ENCODE assay signal across 9 mouse cellular contexts in the genomic region with DNA sequence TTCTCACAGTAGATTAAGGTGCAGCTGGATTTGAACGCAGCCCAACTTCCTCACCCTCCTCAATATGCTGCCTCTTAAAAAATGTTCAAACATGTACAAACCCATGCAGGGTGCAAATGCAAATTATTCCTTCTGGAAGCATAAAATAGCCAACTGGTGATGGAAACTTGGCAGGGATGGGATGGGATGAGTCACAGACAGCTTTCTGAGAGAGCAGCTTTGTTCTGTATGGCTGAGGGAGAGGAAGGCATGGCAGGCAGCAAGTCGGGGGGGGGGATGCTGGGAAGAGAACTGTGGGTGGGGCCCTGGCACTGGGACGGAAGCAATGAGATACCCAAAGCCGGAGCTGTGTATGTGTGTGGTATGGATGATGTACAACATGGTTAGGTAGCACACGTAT.
A peak's percentile ranks its signal among the peaks of the same experiment; 100 is the strongest.
DNase-seq lines count a peak whose midpoint lies in the region; ATAC-seq lines count a peak whose summit lies in the region.
"Had no signal": no experiment of that assay in that cellular context is flagged by ENCODE, and none has a peak within 500 bp of the region (broad histone marks: within the 10 kb centered on the region; RNA-seq: fewer than 3 reads in every experiment).

No protein-coding gene starts in this region.

- no peak overlapping the region for H3K4me2 ChIP-seq in hindbrain, embryonic 12.5 days (replicated peaks)
- H3K4me2 ChIP-seq: limb, embryonic 12.5 days had no signal

- ATAC-seq in frontal cortex, adult (ENCODE audit: low TSS enrichment), result peak; percentile 98
- no peak for ATAC-seq in erythroblast, adult 5-6 weeks (replicated peaks; ENCODE audit: low FRiP score, poor library complexity, severe bottlenecking)
- ATAC-seq in hindbrain, embryonic 12.5 days (ENCODE audit: low FRiP score), result no peak

- no peak overlapping the region for H3K4me3 ChIP-seq in hindbrain, embryonic 12.5 days
- H3K4me3 ChIP-seq: limb, embryonic 12.5 days had no signal

- DNase-seq in adrenal gland, adult (ENCODE audit: inconsistent age in 2 of 2, low spot score in 1 of 2), result peak; percentile 29 to 68
- DNase-seq in adrenal gland, postnatal 4 days (ENCODE audit: low spot score in 2 of 2), result no peak
- DNase-seq in adrenal gland, postnatal 10 days, result peak; percentile 43
- DNase-seq in layer of hippocampus, adult 9-11 months, result peak; percentile 94
- DNase-seq in right cerebral cortex, postnatal 25 days, result peak; percentile 75

- no peaks in the 10 kb centered on the region for H3K4me1 ChIP-seq in hindbrain, embryonic 12.5 days
- H3K4me1 ChIP-seq: limb, embryonic 12.5 days had no signal

- no peak overlapping the region; the same call in 1 of the 2 replicates for H3K27ac ChIP-seq in hindbrain, embryonic 12.5 days
- H3K27ac ChIP-seq: limb, embryonic 12.5 days had no signal

- no peaks in the 10 kb centered on the region for H3K36me3 ChIP-seq in hindbrain, embryonic 12.5 days
- H3K36me3 ChIP-seq: limb, embryonic 12.5 days had no signal

- no peaks in the 10 kb centered on the region for H3K27me3 ChIP-seq in hindbrain, embryonic 12.5 days
- H3K27me3 ChIP-seq: limb, embryonic 12.5 days had no signal

- H3K9me3 ChIP-seq in hindbrain, embryonic 12.5 days (replicated peaks), result no peaks in the 10 kb centered on the region
- H3K9me3 ChIP-seq: limb, embryonic 12.5 days had no signal

- H3K9ac ChIP-seq in hindbrain, embryonic 12.5 days, result no peak overlapping the region
- H3K9ac ChIP-seq: limb, embryonic 12.5 days had no signal

- WGBS in hindbrain, embryonic 12.5 days, result 76% methylated on average over 5 of the region's 5 CpGs

Comparison
In these comparisons a context has a peak if more than half of its experiments do, and no peak if none do; other contexts are left out.
1. DNase-seq: peak in adrenal gland, adult (2 of 2), adrenal gland, postnatal 10 days (single experiment), layer of hippocampus, adult 9-11 months (single experiment) and right cerebral cortex, postnatal 25 days (single experiment); none in adrenal gland, postnatal 4 days (0 of 2).